Mouse (Mus musculus) gastrocnemius, postnatal 25 days (tissue): ENCODE results near the gene Mthfs. TPM values are rescaled to one million over a fixed set of nuclear protein-coding genes. Genes with fewer than 3 reads are reported as not detected.
"Not testable (repeated sequence)": the region's sequence is repeated elsewhere in the genome, so short reads cannot be mapped to it uniquely, and the experiment has no call there.

ENCODE experiments used
- DNase-seq: peaks from one replicate; pipeline ENCODE4 v3.0.0; 2022
- long read RNA-seq, 2 experiments: library from polyadenylated mRNA; stranded (forward); transcript quantifications; one replicate each; pipeline ENCODE4 v2.0.0; 2021
- total RNA-seq, 2 experiments: library from RNA; stranded (reverse); gene quantifications; 1 replicate in 1 of 2; 2 replicates in 1 of 2; pipeline ENCODE4 v1.2.3; 2021

The Mthfs gene
- 10 to 100 TPM in 1 of 2 experiments, 1 to 10 TPM in 1; 4.9 to 14.1 TPM for total RNA-seq
- long read RNA-seq, experiment 1, transcript Mthfs-202 (4 exons, 705 nt): minor isoform, 5 of 19 reads
- long read RNA-seq, experiment 1, transcript Mthfs-207 (2 exons, 481 nt): major isoform, 6 of 19 reads
- long read RNA-seq, experiment 1, partial matches to known transcripts: 1 of 19 reads
- long read RNA-seq, experiment 1, other reads (novel, unspliced or antisense): 5 of 19 reads
- long read RNA-seq, experiment 2, partial matches to known transcripts: 0 of 10 reads
- long read RNA-seq, experiment 2, other reads (novel, unspliced or antisense): 4 of 10 reads

GRCm38 (mm10) chr9:89210353-89211064, at the start of gene Mthfs:
TSS of gene Mthfs (plus strand) at chr9:89210676.
- not testable (repeated sequence) for DNase-seq

DNA sequence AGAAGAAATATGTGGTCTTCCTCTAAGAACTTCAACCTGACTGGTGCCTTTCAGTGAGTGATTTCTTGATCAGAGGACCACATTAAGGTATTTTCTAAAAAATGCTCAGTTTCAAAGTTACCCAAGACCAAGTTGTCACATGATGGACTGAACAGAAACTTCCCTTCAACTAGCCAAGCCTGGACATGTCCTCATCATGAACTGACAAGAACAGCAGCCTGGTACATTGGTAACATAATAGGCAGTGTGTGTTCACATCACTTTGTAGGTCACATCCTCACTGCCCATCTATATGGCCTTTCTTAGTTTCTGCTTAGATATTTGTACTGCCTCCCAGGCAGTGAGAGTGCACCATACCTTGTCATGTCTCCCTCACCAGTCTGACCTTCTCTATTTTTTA, 37.9 kb upstream of the Mthfs start:
- not testable (repeated sequence) for DNase-seq

DNA sequence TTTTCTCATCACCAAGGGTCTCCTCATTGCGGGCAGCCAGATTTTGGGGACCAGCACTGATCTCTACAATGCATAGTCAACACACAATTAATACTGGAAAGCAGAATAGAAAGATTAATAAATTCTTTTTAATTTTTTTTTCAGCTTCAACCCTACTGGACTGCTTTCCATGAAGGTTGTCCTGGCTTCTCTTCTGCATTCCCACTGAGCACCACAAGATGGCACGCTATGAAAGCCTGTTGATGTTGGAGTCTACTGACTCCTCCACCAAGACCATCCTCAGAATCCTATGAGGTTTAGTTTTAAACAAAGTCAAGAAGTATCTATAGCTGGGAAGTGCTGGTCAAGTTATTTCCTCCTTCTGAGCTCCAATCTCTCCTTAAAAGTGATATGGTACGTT, 31.6 kb upstream of the Mthfs start:
- DNase-seq: not testable (repeated sequence)

GRCm38 (mm10) chr9:89179469-89179868, 31.0 kb upstream of the Mthfs start:
- not testable (repeated sequence) for DNase-seq

GRCm38 (mm10) chr9:89187006-89187405, 23.5 kb upstream of the Mthfs start:
- DNase-seq: not testable (repeated sequence)

DNA sequence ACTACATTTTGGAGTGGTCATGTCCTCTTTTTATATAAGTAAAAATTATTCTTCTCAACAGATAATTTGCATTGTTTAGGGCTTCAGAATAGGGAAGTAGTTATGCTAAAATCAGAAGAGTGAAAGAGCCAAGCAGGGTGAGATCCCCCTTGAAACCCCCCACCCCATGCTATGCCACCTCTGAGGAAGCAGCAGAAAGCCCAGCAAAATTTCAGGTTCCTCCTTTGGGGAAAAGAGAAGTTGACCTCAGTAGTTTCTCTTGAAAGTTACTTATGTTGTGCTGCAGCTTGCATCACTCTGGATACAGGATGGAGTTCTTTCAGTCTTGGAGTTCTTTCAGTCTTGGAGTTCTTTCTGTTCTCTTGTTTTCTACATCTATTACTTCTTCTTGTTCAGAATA, 15.0 kb upstream of the Mthfs start:
- not testable (repeated sequence) for DNase-seq

DNA sequence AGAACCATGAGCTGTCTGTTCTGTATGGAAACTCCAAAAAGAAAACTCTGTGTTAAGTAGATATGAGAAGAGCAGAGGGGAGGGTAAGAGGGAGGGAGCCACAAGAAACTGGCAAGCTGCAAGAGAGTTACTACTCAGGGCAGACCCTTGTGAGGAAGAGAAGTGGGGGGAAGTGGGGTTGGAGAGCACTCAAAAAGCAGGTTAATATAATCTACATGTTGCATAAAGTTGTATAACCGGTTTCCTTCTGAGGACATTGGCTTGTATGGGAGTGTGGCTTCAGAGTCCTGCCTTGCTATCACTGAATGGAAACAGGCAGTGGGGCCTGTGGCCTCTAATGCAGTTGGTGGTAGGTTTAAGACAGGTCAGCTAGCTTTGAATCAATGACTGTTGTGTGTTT, 13.0 kb upstream of the Mthfs start:
- DNase-seq: not testable (repeated sequence)

GRCm38 (mm10) chr9:89198349-89198748, 12.1 kb upstream of the Mthfs start:
- not testable (repeated sequence) for DNase-seq

DNA sequence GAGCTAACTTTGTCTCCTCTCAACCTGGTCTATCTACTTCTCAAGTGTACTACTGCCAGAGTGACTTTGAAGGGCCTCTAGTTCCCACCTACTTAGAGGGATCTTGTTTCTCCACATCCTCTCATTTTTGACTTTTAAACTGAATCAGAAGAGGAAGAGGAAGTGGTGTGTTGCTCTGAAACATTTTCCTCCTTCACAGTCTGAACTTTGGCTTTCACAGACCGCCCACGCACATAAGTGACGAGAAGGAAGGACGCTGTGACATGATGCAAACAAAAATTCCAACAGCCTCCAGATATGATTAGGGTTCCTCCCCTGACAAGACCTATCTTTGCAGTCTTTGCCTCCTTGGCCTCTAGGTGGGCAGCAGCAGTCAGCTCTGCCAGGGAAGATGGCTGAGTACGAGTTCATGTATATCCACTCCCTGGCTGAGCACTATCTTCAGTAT, 11.5 kb upstream of the Mthfs start, which contains the start of the genes Bcl2a1b and Gm29094:
Gene Bcl2a1b (plus strand): TSS at position 241 of the 448 bp plus-strand sequence.
Gene Gm29094 (plus strand): TSS at position 411 of the 448 bp plus-strand sequence.
- DNase-seq: not testable (repeated sequence)

DNA sequence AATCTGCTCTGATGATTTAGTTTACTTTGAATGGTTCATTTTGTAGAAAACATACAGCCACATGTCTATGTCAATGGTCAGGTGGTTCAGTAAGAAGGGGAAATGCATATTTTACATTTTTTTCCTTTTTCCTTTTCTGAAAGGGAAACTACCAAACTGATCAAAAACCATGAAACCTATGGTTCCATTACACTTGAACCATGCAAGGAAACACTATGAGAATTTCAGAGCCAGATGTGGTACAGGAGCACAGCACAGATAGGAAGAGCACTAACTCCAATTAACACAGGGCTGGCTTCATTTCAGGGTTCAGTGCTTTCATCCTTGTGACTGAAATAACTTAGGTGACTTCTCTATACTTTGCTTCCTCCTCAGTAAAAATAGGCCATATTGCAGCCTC, 8.2 kb upstream of the Mthfs start:
- DNase-seq: not testable (repeated sequence)

- not testable (repeated sequence) for DNase-seq
Measured at GRCm38 (mm10) chr9:89208939-89209338, 1.5 kb upstream of the Mthfs start.

DNA sequence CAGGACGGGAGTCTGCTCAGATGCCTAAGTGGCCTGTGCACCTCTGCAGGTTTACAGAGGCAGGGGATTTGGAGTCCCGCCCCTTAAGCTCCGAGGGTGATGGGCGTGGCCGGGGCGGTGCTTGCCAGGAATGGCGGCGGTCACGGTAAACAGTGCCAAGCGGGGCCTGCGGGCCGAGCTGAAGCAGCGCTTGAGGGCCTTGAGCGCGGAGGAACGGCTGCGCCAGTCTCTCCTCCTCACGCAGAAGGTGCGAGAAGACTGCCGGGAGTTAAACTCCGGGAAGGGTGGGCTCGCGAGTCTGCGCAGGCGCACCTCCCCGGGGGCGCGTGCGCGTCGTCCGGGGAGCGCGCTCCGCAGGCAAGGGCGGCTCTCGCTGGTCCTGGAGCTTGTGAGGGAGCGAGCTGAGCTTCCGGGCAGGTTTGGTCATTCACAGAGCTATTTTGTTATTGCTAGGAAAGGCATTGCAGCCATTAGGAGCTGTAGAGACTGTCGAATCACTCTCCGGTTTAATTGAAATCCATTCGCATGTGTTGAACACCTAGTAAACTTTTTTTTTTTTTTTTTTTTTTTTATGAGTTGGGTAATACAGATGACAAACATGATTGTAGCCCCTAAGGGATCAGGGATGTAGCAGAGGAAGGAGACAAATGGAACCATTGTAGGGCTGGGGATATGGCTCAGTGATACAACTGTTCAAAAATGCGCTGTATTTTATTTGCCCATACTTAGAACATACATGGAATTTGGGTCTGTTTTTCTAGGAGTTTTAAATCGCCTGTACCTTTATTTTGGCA, 786 bp downstream of the Mthfs start:
- peak; percentile 84 for DNase-seq

DNA sequence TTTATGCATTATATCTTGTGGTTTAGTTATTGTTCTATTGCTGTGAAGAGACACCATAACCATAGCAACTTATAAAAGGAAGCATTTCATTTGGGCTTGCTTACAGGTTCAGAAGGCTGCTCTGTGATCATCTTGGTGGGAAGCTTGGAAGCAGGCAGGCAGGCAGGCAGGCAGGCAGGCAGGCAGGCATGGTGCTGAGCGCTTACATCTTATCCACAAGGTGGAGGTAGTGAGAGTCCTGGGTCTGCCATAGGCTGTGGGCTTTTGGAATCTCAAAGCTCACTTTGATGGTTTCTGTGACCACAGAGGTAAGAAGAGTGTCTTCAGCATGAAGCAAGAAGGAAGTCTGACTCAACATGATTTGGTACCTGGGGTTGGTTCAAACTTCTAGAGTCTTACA, 2.0 kb downstream of the Mthfs start:
- not testable (repeated sequence) for DNase-seq

- not testable (repeated sequence) for DNase-seq
Measured at GRCm38 (mm10) chr9:89218174-89218573, 7.7 kb downstream of the Mthfs start.

GRCm38 (mm10) chr9:89219668-89220067, 9.2 kb downstream of the Mthfs start:
- DNase-seq: not testable (repeated sequence)

DNA sequence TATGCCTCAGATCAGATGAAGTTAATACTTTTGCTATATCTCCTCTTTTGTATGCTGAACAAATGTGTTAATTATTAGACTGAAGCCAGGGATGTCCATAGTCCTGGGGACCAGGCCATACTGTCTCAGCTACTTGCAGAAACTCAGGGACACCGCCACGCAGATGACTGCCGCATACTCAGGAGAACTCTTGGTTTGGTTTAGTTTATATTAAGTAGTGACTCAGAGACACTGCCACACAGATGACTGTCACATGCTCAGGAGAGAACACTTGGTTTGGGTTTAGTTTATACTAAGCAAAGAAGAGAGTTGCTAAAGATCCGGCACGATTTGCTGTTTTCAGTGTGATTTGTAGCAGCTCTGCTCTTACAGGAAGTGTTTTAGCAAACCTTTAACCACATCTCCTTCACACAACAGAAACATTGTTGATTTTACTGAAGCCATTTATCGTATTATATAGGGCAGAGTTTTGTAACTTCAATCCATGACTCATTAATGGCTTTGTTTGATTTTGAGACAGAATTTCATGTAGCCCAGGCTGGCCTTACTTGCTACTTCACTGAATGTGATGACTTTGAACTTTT, 10.3 kb downstream of the Mthfs start:
- not testable (repeated sequence) for DNase-seq

DNA sequence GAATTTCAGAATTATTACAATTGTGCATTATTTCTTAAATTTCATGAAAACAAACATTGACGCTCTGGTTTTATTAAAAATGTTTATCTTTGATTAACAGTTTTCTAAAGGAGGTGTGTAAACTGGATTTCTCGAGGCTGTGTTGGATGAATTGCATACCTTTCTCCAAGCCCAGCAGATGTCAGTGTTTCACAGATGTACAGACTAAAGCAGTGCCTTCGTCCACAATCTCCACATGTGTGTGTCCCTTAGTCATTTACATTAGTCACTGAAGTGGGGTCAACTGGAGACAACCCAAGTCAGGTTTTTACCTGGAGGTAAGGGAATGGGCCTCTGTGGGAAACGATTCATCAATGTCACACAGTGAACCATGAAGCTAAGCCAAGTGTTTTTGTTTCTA, 15.6 kb downstream of the Mthfs start:
- DNase-seq: no peak

GRCm38 (mm10) chr9:89228122-89228521, 17.6 kb downstream of the Mthfs start:
- no peak for DNase-seq

- not testable (repeated sequence) for DNase-seq
Measured at GRCm38 (mm10) chr9:89230897-89231497, 20.5 kb downstream of the Mthfs start.

- DNase-seq: not testable (repeated sequence)
Measured at GRCm38 (mm10) chr9:89237131-89237530, 26.7 kb downstream of the Mthfs start.

- DNase-seq: not testable (repeated sequence)
Measured at GRCm38 (mm10) chr9:89238976-89239505, 28.6 kb downstream of the Mthfs start.
